ENCODE assay signal across 12 mouse cellular contexts in genomic region chr14:33797551-33798303, GRCm38 (mm10).
DNase-seq lines count a peak whose midpoint lies in the region; ATAC-seq and TF ChIP-seq lines count a peak whose summit lies in the region.
"Had no signal": no experiment of that assay in that cellular context is flagged by ENCODE, and none has a peak within 500 bp of the region (broad histone marks: within the 10 kb centered on the region; RNA-seq: fewer than 3 reads in every experiment).

No protein-coding gene starts in this region.

- no peak overlapping the region for H3K4me2 ChIP-seq in liver, embryonic 11.5 days
- H3K4me2 ChIP-seq in liver, postnatal 0 days (ENCODE audit: low read depth, low read length): no peak overlapping the region
- no peak overlapping the region for H3K4me2 ChIP-seq in embryonic facial prominence, embryonic 13.5 days
- H3K4me2 ChIP-seq in hindbrain, postnatal 0 days (ENCODE audit: low read depth, low read length): no peak overlapping the region

- 75% methylated on average over 15 of the region's 15 CpGs for WGBS in liver, embryonic 11.5 days
- WGBS in liver, postnatal 0 days (ENCODE audit: insufficient replicate concordance): 66% methylated on average over 15 of the region's 15 CpGs
- WGBS in embryonic facial prominence, embryonic 13.5 days: 47% methylated on average over 15 of the region's 15 CpGs
- 46% methylated on average over 15 of the region's 15 CpGs for WGBS in hindbrain, postnatal 0 days

- H3K27me3 ChIP-seq in liver, embryonic 11.5 days (replicated peaks; ENCODE audit: control insufficient read depth, insufficient read depth, low read length): no peaks in the 10 kb centered on the region
- H3K27me3 ChIP-seq in liver, postnatal 0 days (ENCODE audit: insufficient read depth, low read length): no peaks in the 10 kb centered on the region
- H3K27me3 ChIP-seq in embryonic facial prominence, embryonic 13.5 days: peaks cover 12% of the 10 kb centered on the region; the same call in 1 of the 2 replicates
- H3K27me3 ChIP-seq in hindbrain, postnatal 0 days (ENCODE audit: insufficient read depth, low read length): no peaks in the 10 kb centered on the region

- no peaks in the 10 kb centered on the region for H3K9me3 ChIP-seq in liver, embryonic 11.5 days (ENCODE audit: control insufficient read depth, low read length)
- no peaks in the 10 kb centered on the region for H3K9me3 ChIP-seq in liver, postnatal 0 days (ENCODE audit: low read length)
- H3K9me3 ChIP-seq in embryonic facial prominence, embryonic 13.5 days: no peaks in the 10 kb centered on the region
- no peaks in the 10 kb centered on the region for H3K9me3 ChIP-seq in hindbrain, postnatal 0 days (ENCODE audit: low read length)

- H3K9ac ChIP-seq in liver, embryonic 11.5 days (ENCODE audit: low read depth, low read length): no peak overlapping the region
- no peak overlapping the region for H3K9ac ChIP-seq in liver, postnatal 0 days (replicated peaks)
- H3K9ac ChIP-seq in embryonic facial prominence, embryonic 13.5 days: no peak overlapping the region
- no peak overlapping the region for H3K9ac ChIP-seq in hindbrain, postnatal 0 days (replicated peaks; ENCODE audit: low read length)

- TF ChIP-seq CTCF in liver, postnatal 0 days (IDR thresholded peaks at IDR 0.05; ENCODE audit: low read depth): no peak
- TF ChIP-seq CTCF in hindbrain, postnatal 0 days (IDR thresholded peaks at IDR 0.05; ENCODE audit: low read depth): no peak

- ATAC-seq in liver, embryonic 11.5 days (replicated peaks; ENCODE audit: low FRiP score): no peak
- ATAC-seq in liver, postnatal 0 days: no peak
- no peak for ATAC-seq in embryonic facial prominence, embryonic 13.5 days (ENCODE audit: insufficient number of reproducible peaks, insufficient read depth, low FRiP score, low TSS enrichment, low read depth)
- ATAC-seq in hindbrain, postnatal 0 days: 0 out of 2 replicates have a peak, but pooled peaks have one; percentile 49

- TF ChIP-seq EP300 in liver, postnatal 0 days (IDR thresholded peaks at IDR 0.05; ENCODE audit: low read depth): no peak

- no peak overlapping the region for H3K4me3 ChIP-seq in liver, embryonic 11.5 days (ENCODE audit: low read depth, low read length)
- H3K4me3 ChIP-seq in liver, postnatal 0 days (ENCODE audit: low read depth, low read length): no peak overlapping the region
- no peak overlapping the region for H3K4me3 ChIP-seq in embryonic facial prominence, embryonic 13.5 days
- H3K4me3 ChIP-seq in hindbrain, postnatal 0 days (ENCODE audit: low read length): no peak overlapping the region
- H3K4me3 ChIP-seq: erythroblast, embryonic 14.5 days had no signal

- H3K27ac ChIP-seq in liver, embryonic 11.5 days (ENCODE audit: low read depth, low read length): 0 out of 2 replicates have a peak overlapping the region, but pooled peaks have one; percentile 9
- no peak overlapping the region for H3K27ac ChIP-seq in liver, postnatal 0 days (ENCODE audit: low read depth)
- H3K27ac ChIP-seq in embryonic facial prominence, embryonic 13.5 days: 0 out of 2 replicates have a peak overlapping the region, but pooled peaks have one; percentile 51
- H3K27ac ChIP-seq in hindbrain, postnatal 0 days: no peak overlapping the region

- DNase-seq in liver, embryonic 11.5 days (ENCODE audit: low spot score): no peak
- no peak for DNase-seq in liver, postnatal 0 days
- no peak for DNase-seq in hindbrain, postnatal 0 days (ENCODE audit: low spot score)
- peak; percentile 44 for DNase-seq in retina, postnatal 1 day
- DNase-seq in adrenal gland, postnatal 36 days: no peak
- DNase-seq in urinary bladder, adult 2 months (ENCODE audit: low spot score): no peak
- DNase-seq: adrenal gland, postnatal 14 days; cerebellum, adult 2 months; kidney, postnatal 14 days; lung, postnatal 10 days had no signal

- no peaks in the 10 kb centered on the region for H3K4me1 ChIP-seq in liver, embryonic 11.5 days (replicated peaks; ENCODE audit: control insufficient read depth, insufficient read depth, low read length)
- no peaks in the 10 kb centered on the region for H3K4me1 ChIP-seq in liver, postnatal 0 days (ENCODE audit: insufficient read depth)
- peaks cover 22% of the 10 kb centered on the region for H3K4me1 ChIP-seq in embryonic facial prominence, embryonic 13.5 days
- H3K4me1 ChIP-seq in hindbrain, postnatal 0 days (ENCODE audit: insufficient read depth, low read length): 0 out of 2 replicates have a peak, but pooled peaks cover 4% of the 10 kb centered on the region

- no peaks in the 10 kb centered on the region for H3K36me3 ChIP-seq in liver, embryonic 11.5 days (ENCODE audit: control insufficient read depth, insufficient read depth, low read length)
- H3K36me3 ChIP-seq in liver, postnatal 0 days (replicated peaks; ENCODE audit: insufficient read depth, low read length): no peaks in the 10 kb centered on the region
- no peaks in the 10 kb centered on the region for H3K36me3 ChIP-seq in embryonic facial prominence, embryonic 13.5 days
- H3K36me3 ChIP-seq in hindbrain, postnatal 0 days (ENCODE audit: insufficient read depth, low read length): no peaks in the 10 kb centered on the region

Comparison
In these comparisons a context has a peak if more than half of its experiments do, and no peak if none do; other contexts are left out.
1. H3K27ac ChIP-seq: peak in liver, embryonic 11.5 days (single experiment) and embryonic facial prominence, embryonic 13.5 days (single experiment); none in liver, postnatal 0 days (single experiment) and hindbrain, postnatal 0 days (single experiment).